Mouse (Mus musculus) spleen, adult 2 months (tissue): ENCODE measurements around the gene Fdxacb1. TPM values are rescaled to one million over a fixed set of nuclear protein-coding genes. Genes with fewer than 3 reads are reported as not detected.

Experiments
- DNase-seq, 2 experiments: peaks; one replicate each; pipeline versions ENCODE4 v3.0.0 to v3.0.0-alpha.2; 2012 to 2021; ENCODE audit warnings: low spot score in 2 of 2, low read depth in 1 of 2
- H3K27ac ChIP-seq: fragments of 200-500 bp; 2 replicates; pipeline ENCODE4 v1.5.1; 2012; ENCODE audit warnings: low read length, inconsistent platforms; ENCODE audit not compliant: insufficient read depth
- H3K27me3 ChIP-seq: fragments of 200-500 bp; 2 replicates; pipeline ENCODE4 v1.6.1; 2012; ENCODE audit warnings: mild to moderate bottlenecking, moderate library complexity, low read length, inconsistent platforms; ENCODE audit not compliant: control insufficient read depth, insufficient read depth
- H3K36me3 ChIP-seq: fragments of 200-500 bp; 2 replicates; pipeline ENCODE4 v1.6.1; 2012; ENCODE audit warnings: mild to moderate bottlenecking, low read length, inconsistent platforms; ENCODE audit not compliant: control insufficient read depth, insufficient read depth
- H3K4me1 ChIP-seq: fragments of 200-500 bp; 2 replicates; pipeline ENCODE4 v1.6.1; 2011; ENCODE audit warnings: inconsistent platforms; ENCODE audit not compliant: control insufficient read depth, insufficient read depth, insufficient read length
- H3K4me3 ChIP-seq: fragments of 200-500 bp; 2 replicates; pipeline ENCODE4 v1.5.1; 2011; ENCODE audit warnings: mild to moderate bottlenecking, inconsistent platforms; ENCODE audit not compliant: insufficient read depth, insufficient read length; ENCODE audit errors: extremely low read depth
- CTCF ChIP-seq: fragments of 200-500 bp; IDR thresholded peaks from 2 replicates; pipeline ENCODE4 v1.5.1; 2011; ENCODE audit warnings: mild to moderate bottlenecking, inconsistent platforms; ENCODE audit not compliant: insufficient read depth, insufficient read length, insufficient replicate concordance; ENCODE audit errors: extremely low read depth
- POLR2A ChIP-seq: fragments of 200-500 bp; IDR thresholded peaks from 2 replicates; pipeline ENCODE4 v1.6.1; 2011; ENCODE audit warnings: low read depth, low read length, inconsistent platforms
- WGBS: fragments of 180-500 bp; shearing (Covaris S2); methylation state at CpG from one replicate; pipeline ENCODE4 v1.1.7; 2018; 5-methylcytosine and 5-hydroxymethylcytosine counted together
- polyA plus RNA-seq: library from polyadenylated mRNA; depleted of rRNA; stranded (reverse); fragments of >200 nt; gene quantifications from 2 replicates; pipeline ENCODE4 v1.2.3, GENCODE M21; 2012

Gene Fdxacb1
- polyA plus RNA-seq, 1 experiment: 3.2 TPM

- 78% methylated on average over 8 of the region's 8 CpGs for WGBS
- H3K27ac ChIP-seq: no peak overlapping the region
- no peak for DNase-seq
- H3K27me3 ChIP-seq: peaks cover 4% of the 10 kb centered on the region; the same call in 1 of the 2 replicates
- no peak overlapping the region for H3K4me3 ChIP-seq
- no peaks in the 10 kb centered on the region for H3K36me3 ChIP-seq
- H3K4me1 ChIP-seq: peaks cover 8% of the 10 kb centered on the region
- TF ChIP-seq POLR2A (no peak), CTCF (no peak)
Measured at GRCm38 (mm10) chr9:50725921-50726590, 42.0 kb upstream of the Fdxacb1 start.

GRCm38 (mm10) chr9:50727171-50727924 lies 40.7 kb upstream of the Fdxacb1 start:
- H3K4me3 ChIP-seq: peak overlapping the region; percentile 42; the same call in 1 of the 2 replicates
- peaks cover 4% of the 10 kb centered on the region; the same call in 1 of the 2 replicates for H3K27me3 ChIP-seq
- H3K4me1 ChIP-seq: peaks cover 8% of the 10 kb centered on the region
- WGBS: 25% methylated on average over 30 of the region's 30 CpGs
- no peak for DNase-seq
- no peak overlapping the region for H3K27ac ChIP-seq
- H3K36me3 ChIP-seq: no peaks in the 10 kb centered on the region
- TF ChIP-seq POLR2A (no peak), CTCF (no peak)

- peaks cover 4% of the 10 kb centered on the region; the same call in 1 of the 2 replicates for H3K27me3 ChIP-seq
Measured at GRCm38 (mm10) chr9:50727925-50728651, 39.9 kb upstream of the Fdxacb1 start.

GRCm38 (mm10) chr9:50729600-50729999 lies 38.4 kb upstream of the Fdxacb1 start:
- 24% methylated on average over 4 of the region's 4 CpGs for WGBS
- DNase-seq: no peak
- H3K4me1 ChIP-seq: peaks cover 8% of the 10 kb centered on the region
- H3K27me3 ChIP-seq: peaks cover 4% of the 10 kb centered on the region; the same call in 1 of the 2 replicates
- TF ChIP-seq POLR2A (no peak), CTCF (no peak)
- no peaks in the 10 kb centered on the region for H3K36me3 ChIP-seq
- H3K4me3 ChIP-seq: no peak overlapping the region
- H3K27ac ChIP-seq: no peak overlapping the region

More at GRCm38 (mm10) chr9:50727925-50728651, 39.9 kb upstream of the Fdxacb1 start:
- WGBS: 2% methylated on average over 42 of the region's 45 CpGs
- peak in 1 of 2 experiments; percentile 8 for DNase-seq
- Histone ChIP-seq H3K4me1 (peaks cover 8% of the 10 kb centered on the region), H3K4me3 (peak overlapping the region; percentile 42), H3K36me3 (no peaks in the 10 kb centered on the region), H3K27ac (no peak overlapping the region)
- TF ChIP-seq CTCF (no peak), POLR2A (no peak)

GRCm38 (mm10) chr9:50732560-50732959 lies 35.5 kb upstream of the Fdxacb1 start:
- H3K4me1 ChIP-seq: peaks cover 8% of the 10 kb centered on the region
- no peak overlapping the region for H3K27ac ChIP-seq
- H3K27me3 ChIP-seq: peaks cover 4% of the 10 kb centered on the region; the same call in 1 of the 2 replicates
- no peaks in the 10 kb centered on the region for H3K36me3 ChIP-seq
- WGBS: 73% methylated on average over 4 of the region's 4 CpGs
- no peak for DNase-seq
- no peak for TF ChIP-seq POLR2A
- no peak for TF ChIP-seq CTCF
- H3K4me3 ChIP-seq: no peak overlapping the region

- WGBS: 4% methylated on average over 9 of the region's 9 CpGs
Measured at GRCm38 (mm10) chr9:50734989-50735388, 33.0 kb upstream of the Fdxacb1 start.

More at GRCm38 (mm10) chr9:50734989-50735388, 33.0 kb upstream of the Fdxacb1 start:
- H3K27ac ChIP-seq: no peak overlapping the region
- no peaks in the 10 kb centered on the region for H3K27me3 ChIP-seq
- peak in 1 of 2 experiments; percentile 14 for DNase-seq
- no peaks in the 10 kb centered on the region for H3K4me1 ChIP-seq
- no peak for TF ChIP-seq POLR2A
- TF ChIP-seq CTCF: peak; percentile 31; the same call in 1 of the 2 replicates
- no peaks in the 10 kb centered on the region for H3K36me3 ChIP-seq
- no peak overlapping the region for H3K4me3 ChIP-seq
